Mouse (Mus musculus): Measurements from ENCODE around the gene Robo4. TPM values are rescaled to one million over a fixed set of nuclear protein-coding genes. Genes with fewer than 3 reads are reported as not detected.

Gene Robo4
- polyA plus RNA-seq, 1 experiment from 2014 or later, result 4.2 TPM

Other genes with a start within 250 kb of the Robo4 start
- 9.2 and 10.0 TPM in 2 replicates for gene Tmem218, start 193.7 kb upstream of the Robo4 start, polyA plus RNA-seq (2015; fragmentation: Nextera tagmentation; extraction: Ambion mirVana)
- 0.76 and 1.7 TPM in 2 replicates for gene Slc37a2, start 146.2 kb upstream of the Robo4 start, polyA plus RNA-seq (2015; fragmentation: Nextera tagmentation; extraction: Ambion mirVana)
- 7.3 and 9.2 TPM in 2 replicates for gene Ccdc15, start 53.5 kb upstream of the Robo4 start, polyA plus RNA-seq (2015; fragmentation: Nextera tagmentation; extraction: Ambion mirVana)
- 14.2 and 28.3 TPM in 2 replicates for gene Hepacam, start 34.5 kb upstream of the Robo4 start, polyA plus RNA-seq (2015; fragmentation: Nextera tagmentation; extraction: Ambion mirVana)
- 4.2 and 17.6 TPM in 2 replicates for gene Robo3, start 31.3 kb downstream of the Robo4 start, polyA plus RNA-seq (2015; fragmentation: Nextera tagmentation; extraction: Ambion mirVana)
- gene Msantd2, start 87.4 kb downstream of the Robo4 start, polyA plus RNA-seq (2015; fragmentation: Nextera tagmentation; extraction: Ambion mirVana), result 34.8 and 35.0 TPM in 2 replicates
- 38.8 and 42.1 TPM in 2 replicates for gene Esam, start 126.2 kb downstream of the Robo4 start, polyA plus RNA-seq (2015; fragmentation: Nextera tagmentation; extraction: Ambion mirVana)
- gene Vsig2, start 137.4 kb downstream of the Robo4 start, polyA plus RNA-seq (2015; fragmentation: Nextera tagmentation; extraction: Ambion mirVana), result 0.72 and 1.2 TPM in 2 replicates
- 13.8 and 18.4 TPM in 2 replicates for gene Nrgn, start 151.0 kb downstream of the Robo4 start, polyA plus RNA-seq (2015; fragmentation: Nextera tagmentation; extraction: Ambion mirVana)
- 12.7 and 13.8 TPM in 2 replicates for gene Siae, start 153.8 kb downstream of the Robo4 start, polyA plus RNA-seq (2015; fragmentation: Nextera tagmentation; extraction: Ambion mirVana)
- 9.0 and 11.1 TPM in 2 replicates for gene Spa17, start 211.8 kb downstream of the Robo4 start, polyA plus RNA-seq (2015; fragmentation: Nextera tagmentation; extraction: Ambion mirVana)